Mouse (Mus musculus) kidney, adult 18-20 months (tissue): ENCODE results near the gene Sulf2.

Experiments used
- DNase-seq: peaks from one replicate; pipeline ENCODE4 v3.0.0; 2021

Sulf2 gene

GRCm38 (mm10) chr2:166148672-166149332 lies 6.7 kb downstream of the Sulf2 start:
- no peak for DNase-seq

- DNase-seq, result no peak
Observed at GRCm38 (mm10) chr2:166147930-166148651, 7.4 kb downstream of the Sulf2 start.

- no peak for DNase-seq
Observed at GRCm38 (mm10) chr2:166146446-166146845, 9.0 kb downstream of the Sulf2 start.

- no peak for DNase-seq
Observed at GRCm38 (mm10) chr2:166145031-166145430, 10.4 kb downstream of the Sulf2 start.

- peak; percentile 40 for DNase-seq
Observed at GRCm38 (mm10) chr2:166143871-166144270, 11.6 kb downstream of the Sulf2 start.

GRCm38 (mm10) chr2:166142561-166143112 lies 12.8 kb downstream of the Sulf2 start:
- peak; percentile 72 for DNase-seq

- peak; percentile 25 for DNase-seq
Observed at GRCm38 (mm10) chr2:166141910-166142309, 13.6 kb downstream of the Sulf2 start.

- DNase-seq, result no peak
Observed at GRCm38 (mm10) chr2:166141039-166141438, 14.4 kb downstream of the Sulf2 start.

- peak; percentile 79 for DNase-seq
Observed at GRCm38 (mm10) chr2:166140427-166140826, 15.0 kb downstream of the Sulf2 start.

GRCm38 (mm10) chr2:166138308-166138707 lies 17.2 kb downstream of the Sulf2 start:
- DNase-seq, result no peak

- no peak for DNase-seq
Observed at GRCm38 (mm10) chr2:166137467-166137866, 18.0 kb downstream of the Sulf2 start.

- no peak for DNase-seq
Observed at GRCm38 (mm10) chr2:166135711-166136485, 19.6 kb downstream of the Sulf2 start.

- DNase-seq, result no peak
Observed at GRCm38 (mm10) chr2:166128756-166129155, 26.7 kb downstream of the Sulf2 start.

GRCm38 (mm10) chr2:166128032-166128431 lies 27.4 kb downstream of the Sulf2 start:
- DNase-seq, result no peak

GRCm38 (mm10) chr2:166126343-166126742 lies 29.1 kb downstream of the Sulf2 start:
- DNase-seq, result no peak

GRCm38 (mm10) chr2:166125492-166126252 lies 29.8 kb downstream of the Sulf2 start:
- peak; percentile 51 for DNase-seq

- DNase-seq, result no peak
Observed at GRCm38 (mm10) chr2:166125033-166125432, 30.4 kb downstream of the Sulf2 start.

GRCm38 (mm10) chr2:166122781-166123180 lies 32.7 kb downstream of the Sulf2 start:
- DNase-seq, result no peak

GRCm38 (mm10) chr2:166121681-166122355 lies 33.6 kb downstream of the Sulf2 start:
- peak; percentile 61 for DNase-seq

- DNase-seq, result no peak
Observed at GRCm38 (mm10) chr2:166119992-166120391, 35.5 kb downstream of the Sulf2 start.

- DNase-seq, result no peak
Observed at GRCm38 (mm10) chr2:166116704-166117103, 38.8 kb downstream of the Sulf2 start.

- no peak for DNase-seq
Observed at GRCm38 (mm10) chr2:166116278-166116608, 39.2 kb downstream of the Sulf2 start.
